Mouse (Mus musculus) cortical plate, adult 2 months (tissue): Measurements from ENCODE around the gene Gm29797.
A peak's percentile ranks its signal among the peaks of the same experiment; 100 is the strongest.

Source experiments
- CTCF ChIP-seq: fragments of 200-500 bp; IDR thresholded peaks from 2 replicates; pipeline ENCODE4 v1.5.1; 2011; ENCODE audit warnings: mild to moderate bottlenecking, control low read depth, low read length; ENCODE audit not compliant: insufficient read depth; ENCODE audit errors: extremely low read depth
- POLR2A ChIP-seq: fragments of 200-500 bp; IDR thresholded peaks from 2 replicates; pipeline ENCODE4 v1.6.1; 2011; ENCODE audit warnings: mild to moderate bottlenecking, low read length, control low read depth; ENCODE audit not compliant: insufficient read depth; ENCODE audit errors: extremely low read depth

DNA sequence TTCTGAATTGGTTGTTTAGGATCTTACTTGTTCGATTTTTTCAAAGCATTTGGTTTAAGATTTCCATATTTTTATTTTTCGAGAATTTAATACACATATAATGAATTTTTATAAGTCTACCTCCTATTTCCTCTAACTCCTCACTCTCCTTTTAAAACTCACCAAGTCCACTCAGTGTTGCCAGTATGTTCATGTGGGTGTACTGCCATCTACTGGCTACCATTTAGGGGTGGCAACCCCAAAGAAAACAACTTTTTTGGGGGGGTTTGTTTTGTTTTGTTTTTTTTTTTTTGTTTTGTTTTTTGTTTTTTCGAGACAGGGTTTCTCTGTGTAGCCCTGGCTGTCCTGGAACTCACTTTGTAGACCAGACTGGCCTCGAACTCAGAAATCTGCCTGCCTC is 49.8 kb downstream of the Gm29797 start:
- TF ChIP-seq CTCF (peak; percentile 44; the same call in 1 of the 2 replicates), POLR2A (no peak)
